Mouse (Mus musculus): ENCODE results near the gene Ap2s1. TPM values are rescaled to one million over a fixed set of nuclear protein-coding genes. Genes with fewer than 3 reads are reported as not detected.

The Ap2s1 gene
- polyA plus RNA-seq, 1 experiment: 418 TPM

GRCm38 (mm10) chr7:16780076-16780475 lies 41.9 kb downstream of the Ap2s1 start:
- no peaks in the 10 kb centered on the region for H3K27me3 ChIP-seq (ENCODE audit: control insufficient read depth, insufficient read depth, low read length)
- TF ChIP-seq POLR2A (IDR thresholded peaks at IDR 0.05; ENCODE audit: control insufficient read depth, extremely low read depth, insufficient read depth, low read length, poor library complexity) (no peak), CTCF (IDR thresholded peaks at IDR 0.05; ENCODE audit: borderline replicate concordance, control insufficient read depth, extremely low read depth, insufficient read depth, low read length, poor library complexity) (no peak)
- no peak overlapping the region for H3K4me3 ChIP-seq (ENCODE audit: control insufficient read depth, insufficient read depth, low read length)
- 94% methylated on average over 5 of the region's 5 CpGs for WGBS
- H3K36me3 ChIP-seq (ENCODE audit: control insufficient read depth, insufficient read depth, low read length): no peaks in the 10 kb centered on the region
- H3K27ac ChIP-seq (ENCODE audit: control insufficient read depth, insufficient read depth, low read length): no peak overlapping the region
- H3K4me1 ChIP-seq (replicated peaks; ENCODE audit: control insufficient read depth, insufficient read depth, low read length): peaks cover 22% of the 10 kb centered on the region
- DNase-seq: no peak

GRCm38 (mm10) chr7:16780825-16781554 lies 42.8 kb downstream of the Ap2s1 start, which contains the start of gene Slc1a5:
Gene Slc1a5, plus strand, starts transcription at chr7:16781340.
- H3K36me3 ChIP-seq (ENCODE audit: control insufficient read depth, insufficient read depth, low read length): no peaks in the 10 kb centered on the region
- TF ChIP-seq POLR2A (IDR thresholded peaks at IDR 0.05; ENCODE audit: control insufficient read depth, extremely low read depth, insufficient read depth, low read length, poor library complexity) (peak; percentile 99), CTCF (IDR thresholded peaks at IDR 0.05; ENCODE audit: borderline replicate concordance, control insufficient read depth, extremely low read depth, insufficient read depth, low read length, poor library complexity) (peak; percentile 47; the same call in 1 of the 2 replicates)
- peaks cover 22% of the 10 kb centered on the region for H3K4me1 ChIP-seq (replicated peaks; ENCODE audit: control insufficient read depth, insufficient read depth, low read length)
- peak within 1 kb of the TSS; percentile 88 for H3K4me3 ChIP-seq (ENCODE audit: control insufficient read depth, insufficient read depth, low read length)
- H3K27me3 ChIP-seq (ENCODE audit: control insufficient read depth, insufficient read depth, low read length): no peaks in the 10 kb centered on the region
- WGBS: 3% methylated on average over 34 of the region's 34 CpGs
- DNase-seq: peak; percentile 96
- peak within 1 kb of the TSS; percentile 45 for H3K27ac ChIP-seq (ENCODE audit: control insufficient read depth, insufficient read depth, low read length)

- Histone ChIP-seq H3K27ac (ENCODE audit: control insufficient read depth, insufficient read depth, low read length) (peak overlapping the region; percentile 33; the same call in 1 of the 2 replicates), H3K4me1 (replicated peaks; ENCODE audit: control insufficient read depth, insufficient read depth, low read length) (peaks cover 22% of the 10 kb centered on the region), H3K36me3 (ENCODE audit: control insufficient read depth, insufficient read depth, low read length) (no peaks in the 10 kb centered on the region), H3K4me3 (ENCODE audit: control insufficient read depth, insufficient read depth, low read length) (peak overlapping the region; percentile 88), H3K27me3 (ENCODE audit: control insufficient read depth, insufficient read depth, low read length) (no peaks in the 10 kb centered on the region)
- no peak for TF ChIP-seq POLR2A (IDR thresholded peaks at IDR 0.05; ENCODE audit: control insufficient read depth, extremely low read depth, insufficient read depth, low read length, poor library complexity)
- TF ChIP-seq CTCF (IDR thresholded peaks at IDR 0.05; ENCODE audit: borderline replicate concordance, control insufficient read depth, extremely low read depth, insufficient read depth, low read length, poor library complexity): no peak
- WGBS: under 1% methylated on average over 10 of the region's 10 CpGs
- no peak for DNase-seq
Observed at GRCm38 (mm10) chr7:16781555-16781815, 43.3 kb downstream of the Ap2s1 start.

GRCm38 (mm10) chr7:16781816-16782554 lies 43.8 kb downstream of the Ap2s1 start:
- Histone ChIP-seq H3K4me1 (replicated peaks; ENCODE audit: control insufficient read depth, insufficient read depth, low read length) (peaks cover 22% of the 10 kb centered on the region), H3K4me3 (ENCODE audit: control insufficient read depth, insufficient read depth, low read length) (peak overlapping the region; percentile 88), H3K27ac (ENCODE audit: control insufficient read depth, insufficient read depth, low read length) (peak overlapping the region; percentile 45), H3K27me3 (ENCODE audit: control insufficient read depth, insufficient read depth, low read length) (no peaks in the 10 kb centered on the region), H3K36me3 (ENCODE audit: control insufficient read depth, insufficient read depth, low read length) (no peaks in the 10 kb centered on the region)
- WGBS: under 1% methylated on average over 60 of the region's 60 CpGs
- no peak for TF ChIP-seq POLR2A (IDR thresholded peaks at IDR 0.05; ENCODE audit: control insufficient read depth, extremely low read depth, insufficient read depth, low read length, poor library complexity)
- no peak for TF ChIP-seq CTCF (IDR thresholded peaks at IDR 0.05; ENCODE audit: borderline replicate concordance, control insufficient read depth, extremely low read depth, insufficient read depth, low read length, poor library complexity)
- DNase-seq: peak; percentile 47

GRCm38 (mm10) chr7:16782555-16783125 lies 44.4 kb downstream of the Ap2s1 start:
- H3K27me3 ChIP-seq (ENCODE audit: control insufficient read depth, insufficient read depth, low read length): no peaks in the 10 kb centered on the region
- DNase-seq: peak; percentile 18
- peaks cover 22% of the 10 kb centered on the region for H3K4me1 ChIP-seq (replicated peaks; ENCODE audit: control insufficient read depth, insufficient read depth, low read length)
- peak overlapping the region; percentile 46 for H3K27ac ChIP-seq (ENCODE audit: control insufficient read depth, insufficient read depth, low read length)
- 2% methylated on average over 11 of the region's 11 CpGs for WGBS
- no peaks in the 10 kb centered on the region for H3K36me3 ChIP-seq (ENCODE audit: control insufficient read depth, insufficient read depth, low read length)
- TF ChIP-seq CTCF (IDR thresholded peaks at IDR 0.05; ENCODE audit: borderline replicate concordance, control insufficient read depth, extremely low read depth, insufficient read depth, low read length, poor library complexity): no peak
- no peak for TF ChIP-seq POLR2A (IDR thresholded peaks at IDR 0.05; ENCODE audit: control insufficient read depth, extremely low read depth, insufficient read depth, low read length, poor library complexity)
- peak overlapping the region; percentile 88 for H3K4me3 ChIP-seq (ENCODE audit: control insufficient read depth, insufficient read depth, low read length)

GRCm38 (mm10) chr7:16783224-16783688 lies 45.0 kb downstream of the Ap2s1 start:
- peak overlapping the region; percentile 88 for H3K4me3 ChIP-seq (ENCODE audit: control insufficient read depth, insufficient read depth, low read length)
- DNase-seq: peak; percentile 49
- TF ChIP-seq POLR2A (IDR thresholded peaks at IDR 0.05; ENCODE audit: control insufficient read depth, extremely low read depth, insufficient read depth, low read length, poor library complexity): no peak
- no peak for TF ChIP-seq CTCF (IDR thresholded peaks at IDR 0.05; ENCODE audit: borderline replicate concordance, control insufficient read depth, extremely low read depth, insufficient read depth, low read length, poor library complexity)
- 12% methylated on average over 10 of the region's 10 CpGs for WGBS
- no peaks in the 10 kb centered on the region; the same call in 1 of the 2 replicates for H3K36me3 ChIP-seq (ENCODE audit: control insufficient read depth, insufficient read depth, low read length)
- H3K27me3 ChIP-seq (ENCODE audit: control insufficient read depth, insufficient read depth, low read length): no peaks in the 10 kb centered on the region
- H3K27ac ChIP-seq (ENCODE audit: control insufficient read depth, insufficient read depth, low read length): peak overlapping the region; percentile 54
- peaks cover 22% of the 10 kb centered on the region for H3K4me1 ChIP-seq (replicated peaks; ENCODE audit: control insufficient read depth, insufficient read depth, low read length)
